Mouse (Mus musculus): Measurements from ENCODE around the gene Ptprc. TPM values are rescaled to one million over a fixed set of nuclear protein-coding genes. Genes with fewer than 3 reads are reported as not detected.

Ptprc gene
- polyA plus RNA-seq, 1 experiment from 2014 or later = 0.59 TPM

- no peak for ATAC-seq
- Histone ChIP-seq H3K4me1 (ENCODE audit: control insufficient read depth, insufficient read depth, low read length) (no peaks in the 10 kb centered on the region), H3K9me3 (replicated peaks; ENCODE audit: control insufficient read depth, low read length, poor library complexity, severe bottlenecking) (no peaks in the 10 kb centered on the region), H3K4me3 (ENCODE audit: low read depth, low read length) (no peak overlapping the region), H3K27me3 (ENCODE audit: control insufficient read depth, insufficient read depth, low read depth, low read length) (no peaks in the 10 kb centered on the region), H3K4me2 (ENCODE audit: low read length) (no peak overlapping the region), H3K9ac (ENCODE audit: low read depth, low read length) (no peak overlapping the region), H3K36me3 (ENCODE audit: control insufficient read depth, insufficient read depth, low read length) (no peaks in the 10 kb centered on the region), H3K27ac (ENCODE audit: low read length) (no peak overlapping the region)
- WGBS = 71% methylated on average over 2 of the region's 2 CpGs
These were observed 17.8 kb downstream of the Ptprc start for GRCm38 (mm10) chr1:138157709-138158108.

DNA sequence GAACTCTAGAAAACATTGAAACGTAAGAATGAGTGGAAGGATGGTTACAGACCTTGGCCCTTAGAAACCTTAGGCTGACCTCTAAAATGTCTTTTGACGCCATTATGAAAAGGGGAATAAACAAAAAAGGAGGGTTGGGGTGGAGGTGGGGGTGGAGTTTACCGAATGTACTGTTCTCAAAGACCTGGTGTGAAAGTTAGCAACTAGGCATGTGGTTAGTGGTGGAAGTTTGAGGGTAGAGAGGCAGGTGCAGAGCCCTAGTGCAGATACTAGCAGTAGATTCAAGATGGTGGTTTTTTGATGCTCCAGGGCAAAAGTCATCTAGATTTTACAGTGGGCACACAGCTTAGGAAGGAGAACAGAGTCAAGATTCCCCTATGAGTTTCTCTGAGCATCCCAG lies 18.5 kb downstream of the Ptprc start:
- no peaks in the 10 kb centered on the region for H3K36me3 ChIP-seq (ENCODE audit: control insufficient read depth, insufficient read depth, low read length)
- H3K9ac ChIP-seq (ENCODE audit: low read depth, low read length) = no peak overlapping the region
- no peak for ATAC-seq
- 87% methylated on average over 3 of the region's 3 CpGs for WGBS
- no peaks in the 10 kb centered on the region for H3K4me1 ChIP-seq (ENCODE audit: control insufficient read depth, insufficient read depth, low read length)
- H3K27ac ChIP-seq (ENCODE audit: low read length) = no peak overlapping the region
- no peaks in the 10 kb centered on the region for H3K9me3 ChIP-seq (replicated peaks; ENCODE audit: control insufficient read depth, low read length, poor library complexity, severe bottlenecking)
- H3K4me3 ChIP-seq (ENCODE audit: low read depth, low read length) = no peak overlapping the region
- H3K27me3 ChIP-seq (ENCODE audit: control insufficient read depth, insufficient read depth, low read depth, low read length) = no peaks in the 10 kb centered on the region
- H3K4me2 ChIP-seq (ENCODE audit: low read length) = no peak overlapping the region

DNA sequence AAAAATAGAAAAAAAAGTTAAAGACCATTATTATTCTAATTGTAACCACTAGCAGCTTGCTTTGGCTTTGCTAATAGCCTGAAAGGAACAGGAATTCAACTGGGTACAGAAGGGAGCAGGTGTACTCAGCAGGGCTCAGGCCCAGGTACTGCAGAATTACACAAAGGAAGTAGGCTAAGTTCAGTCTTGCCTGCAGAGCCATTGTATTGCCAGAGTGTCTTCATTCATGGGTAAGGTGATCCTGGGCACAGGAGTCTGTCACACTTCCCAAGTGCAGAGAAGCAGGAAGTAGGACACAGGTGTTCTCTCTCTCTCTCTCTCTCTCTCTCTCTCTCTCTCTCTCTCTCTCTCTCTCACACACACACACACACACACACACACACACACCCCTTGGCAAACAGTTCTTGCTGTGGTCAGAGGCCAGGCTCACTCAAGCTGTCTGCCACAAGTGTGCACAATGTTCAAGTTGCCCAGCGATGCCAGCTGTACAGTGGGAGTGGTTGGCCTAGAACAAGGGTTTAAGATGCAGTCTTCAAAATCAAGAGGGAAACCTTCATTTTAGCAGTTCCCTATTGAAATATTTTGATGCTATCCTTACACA lies 21.2 kb downstream of the Ptprc start:
- no peaks in the 10 kb centered on the region for H3K9me3 ChIP-seq (replicated peaks; ENCODE audit: control insufficient read depth, low read length, poor library complexity, severe bottlenecking)
- H3K4me1 ChIP-seq (ENCODE audit: control insufficient read depth, insufficient read depth, low read length) = no peaks in the 10 kb centered on the region
- 54% methylated on average over 1 of the region's 1 CpGs for WGBS
- no peak overlapping the region for H3K4me2 ChIP-seq (ENCODE audit: low read length)
- ATAC-seq = no peak
- H3K4me3 ChIP-seq (ENCODE audit: low read depth, low read length) = no peak overlapping the region
- no peak overlapping the region for H3K9ac ChIP-seq (ENCODE audit: low read depth, low read length)
- H3K27ac ChIP-seq (ENCODE audit: low read length) = no peak overlapping the region
- no peaks in the 10 kb centered on the region for H3K27me3 ChIP-seq (ENCODE audit: control insufficient read depth, insufficient read depth, low read depth, low read length)
- no peaks in the 10 kb centered on the region for H3K36me3 ChIP-seq (ENCODE audit: control insufficient read depth, insufficient read depth, low read length)

DNA sequence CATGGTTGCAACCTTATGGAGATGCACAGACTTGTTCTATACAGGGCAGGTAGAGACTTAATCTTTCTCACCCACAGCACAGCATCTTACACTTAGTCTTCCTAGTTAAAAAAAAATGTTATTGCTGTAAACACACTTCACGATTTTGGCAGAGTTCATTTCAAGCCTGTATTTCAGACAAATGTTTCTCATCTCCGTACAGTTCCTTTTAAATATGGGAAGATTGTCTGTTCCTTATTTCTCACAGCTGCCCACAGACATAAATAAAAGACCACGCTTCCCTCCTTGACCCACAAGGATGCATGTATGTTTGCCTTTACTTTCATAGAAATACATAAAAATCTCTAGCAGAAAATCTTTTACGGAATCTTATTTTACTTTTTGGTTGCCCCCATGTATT lies 22.4 kb downstream of the Ptprc start:
- H3K36me3 ChIP-seq (ENCODE audit: control insufficient read depth, insufficient read depth, low read length) = no peaks in the 10 kb centered on the region
- H3K27ac ChIP-seq (ENCODE audit: low read length) = no peak overlapping the region
- H3K4me1 ChIP-seq (ENCODE audit: control insufficient read depth, insufficient read depth, low read length) = no peaks in the 10 kb centered on the region
- 91% methylated on average over 4 of the region's 4 CpGs for WGBS
- no peak for ATAC-seq
- no peaks in the 10 kb centered on the region for H3K9me3 ChIP-seq (replicated peaks; ENCODE audit: control insufficient read depth, low read length, poor library complexity, severe bottlenecking)
- H3K27me3 ChIP-seq (ENCODE audit: control insufficient read depth, insufficient read depth, low read depth, low read length) = no peaks in the 10 kb centered on the region
- no peak overlapping the region for H3K9ac ChIP-seq (ENCODE audit: low read depth, low read length)
- no peak overlapping the region for H3K4me3 ChIP-seq (ENCODE audit: low read depth, low read length)
- H3K4me2 ChIP-seq (ENCODE audit: low read length) = no peak overlapping the region

DNA sequence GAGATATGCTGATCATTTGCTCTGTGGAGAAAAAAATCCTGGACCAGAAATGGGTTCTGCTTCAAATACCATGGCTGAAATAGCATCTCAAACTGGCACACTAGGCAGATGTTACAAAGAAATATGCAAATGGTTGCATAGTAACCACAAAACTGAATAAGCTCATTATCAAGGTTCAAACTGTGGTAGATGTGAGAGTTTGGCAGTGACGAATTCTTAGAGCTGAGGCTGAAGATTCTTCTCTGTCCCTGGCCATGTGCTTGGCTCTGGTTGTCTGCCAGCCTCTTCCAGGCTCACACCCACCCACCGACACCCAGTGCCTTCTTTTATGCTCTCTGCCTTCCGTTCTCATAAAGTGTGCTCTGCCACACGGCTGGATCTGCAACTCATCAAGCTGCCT lies 26.7 kb downstream of the Ptprc start:
- H3K9me3 ChIP-seq (replicated peaks; ENCODE audit: control insufficient read depth, low read length, poor library complexity, severe bottlenecking) = no peaks in the 10 kb centered on the region
- no peak overlapping the region for H3K4me3 ChIP-seq (ENCODE audit: low read depth, low read length)
- H3K4me1 ChIP-seq (ENCODE audit: control insufficient read depth, insufficient read depth, low read length) = no peaks in the 10 kb centered on the region
- 42% methylated on average over 4 of the region's 4 CpGs for WGBS
- peak; percentile 66 for ATAC-seq
- no peaks in the 10 kb centered on the region for H3K27me3 ChIP-seq (ENCODE audit: control insufficient read depth, insufficient read depth, low read depth, low read length)
- no peak overlapping the region for H3K9ac ChIP-seq (ENCODE audit: low read depth, low read length)
- H3K4me2 ChIP-seq (ENCODE audit: low read length) = no peak overlapping the region
- H3K36me3 ChIP-seq (ENCODE audit: control insufficient read depth, insufficient read depth, low read length) = no peaks in the 10 kb centered on the region
- H3K27ac ChIP-seq (ENCODE audit: low read length) = no peak overlapping the region

GRCm38 (mm10) chr1:138145571-138145970 lies 29.9 kb downstream of the Ptprc start:
- no peaks in the 10 kb centered on the region for H3K9me3 ChIP-seq (replicated peaks; ENCODE audit: control insufficient read depth, low read length, poor library complexity, severe bottlenecking)
- no peak overlapping the region for H3K4me2 ChIP-seq (ENCODE audit: low read length)
- H3K36me3 ChIP-seq (ENCODE audit: control insufficient read depth, insufficient read depth, low read length) = no peaks in the 10 kb centered on the region
- no peaks in the 10 kb centered on the region for H3K4me1 ChIP-seq (ENCODE audit: control insufficient read depth, insufficient read depth, low read length)
- H3K27ac ChIP-seq (ENCODE audit: low read length) = no peak overlapping the region
- H3K4me3 ChIP-seq (ENCODE audit: low read depth, low read length) = no peak overlapping the region
- ATAC-seq = no peak
- no peak overlapping the region for H3K9ac ChIP-seq (ENCODE audit: low read depth, low read length)
- WGBS = 8% methylated on average over 2 of the region's 2 CpGs
- H3K27me3 ChIP-seq (ENCODE audit: control insufficient read depth, insufficient read depth, low read depth, low read length) = no peaks in the 10 kb centered on the region

DNA sequence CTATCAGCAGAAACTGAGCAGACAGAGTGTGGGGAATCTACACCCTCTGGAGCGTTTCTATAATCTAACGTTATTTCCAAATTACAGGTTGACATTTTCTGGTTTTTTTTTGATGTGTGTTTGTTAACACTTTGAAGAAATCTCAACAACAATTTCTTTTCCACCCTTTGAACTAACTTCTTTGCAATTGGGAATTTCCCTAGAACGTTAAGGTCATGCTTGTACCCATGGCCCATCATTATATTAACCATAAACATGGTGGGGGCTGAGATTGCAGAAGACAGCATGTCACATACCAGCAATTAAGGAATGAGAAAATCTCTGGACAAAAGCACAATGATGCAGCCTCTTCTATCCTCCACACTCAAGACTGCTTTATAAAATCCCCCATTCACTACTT lies 30.4 kb downstream of the Ptprc start:
- Histone ChIP-seq H3K9ac (ENCODE audit: low read depth, low read length) (no peak overlapping the region), H3K9me3 (replicated peaks; ENCODE audit: control insufficient read depth, low read length, poor library complexity, severe bottlenecking) (no peaks in the 10 kb centered on the region), H3K4me2 (ENCODE audit: low read length) (no peak overlapping the region), H3K36me3 (ENCODE audit: control insufficient read depth, insufficient read depth, low read length) (no peaks in the 10 kb centered on the region), H3K27ac (ENCODE audit: low read length) (no peak overlapping the region), H3K4me3 (ENCODE audit: low read depth, low read length) (no peak overlapping the region), H3K27me3 (ENCODE audit: control insufficient read depth, insufficient read depth, low read depth, low read length) (no peaks in the 10 kb centered on the region), H3K4me1 (ENCODE audit: control insufficient read depth, insufficient read depth, low read length) (no peaks in the 10 kb centered on the region)
- WGBS = 79% methylated on average over 3 of the region's 3 CpGs
- no peak for ATAC-seq

DNA sequence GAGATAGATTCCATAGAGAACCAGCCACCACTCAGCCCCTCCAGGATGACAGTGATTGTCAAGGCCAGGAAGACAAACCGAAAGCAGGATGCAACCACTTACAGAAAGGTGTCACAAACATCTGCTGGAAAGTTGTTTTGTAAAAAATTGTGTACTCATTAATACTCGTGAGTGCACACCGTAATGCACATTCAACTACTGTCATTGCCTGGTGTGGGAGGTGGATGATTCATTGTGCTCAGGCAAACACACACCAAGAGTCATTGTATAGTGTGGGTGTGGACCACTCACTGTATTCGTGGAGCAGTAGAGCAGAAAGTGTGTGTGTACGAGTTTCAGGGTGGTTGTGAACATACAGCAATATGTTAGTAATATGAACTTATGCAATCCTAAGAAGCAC lies 31.1 kb downstream of the Ptprc start:
- Histone ChIP-seq H3K4me3 (ENCODE audit: low read depth, low read length) (no peak overlapping the region), H3K4me1 (ENCODE audit: control insufficient read depth, insufficient read depth, low read length) (no peaks in the 10 kb centered on the region), H3K4me2 (ENCODE audit: low read length) (no peak overlapping the region), H3K9ac (ENCODE audit: low read depth, low read length) (no peak overlapping the region), H3K27me3 (ENCODE audit: control insufficient read depth, insufficient read depth, low read depth, low read length) (no peaks in the 10 kb centered on the region), H3K36me3 (ENCODE audit: control insufficient read depth, insufficient read depth, low read length) (no peaks in the 10 kb centered on the region), H3K9me3 (replicated peaks; ENCODE audit: control insufficient read depth, low read length, poor library complexity, severe bottlenecking) (no peaks in the 10 kb centered on the region), H3K27ac (ENCODE audit: low read length) (no peak overlapping the region)
- no peak for ATAC-seq
- 94% methylated on average over 5 of the region's 5 CpGs for WGBS

- WGBS = 89% methylated on average over 4 of the region's 4 CpGs
- no peak for ATAC-seq
These were observed 34.7 kb downstream of the Ptprc start for GRCm38 (mm10) chr1:138140769-138141168.

More at GRCm38 (mm10) chr1:138140769-138141168, 34.7 kb downstream of the Ptprc start:
- Histone ChIP-seq H3K4me1 (ENCODE audit: control insufficient read depth, insufficient read depth, low read length) (peaks cover under 1% of the 10 kb centered on the region), H3K4me3 (ENCODE audit: low read depth, low read length) (no peak overlapping the region), H3K9me3 (replicated peaks; ENCODE audit: control insufficient read depth, low read length, poor library complexity, severe bottlenecking) (no peaks in the 10 kb centered on the region), H3K27me3 (ENCODE audit: control insufficient read depth, insufficient read depth, low read depth, low read length) (no peaks in the 10 kb centered on the region), H3K4me2 (ENCODE audit: low read length) (no peak overlapping the region), H3K36me3 (ENCODE audit: control insufficient read depth, insufficient read depth, low read length) (no peaks in the 10 kb centered on the region), H3K27ac (ENCODE audit: low read length) (no peak overlapping the region), H3K9ac (ENCODE audit: low read depth, low read length) (no peak overlapping the region)
